Mouse (Mus musculus) granulocyte monocyte progenitor cell, adult 5-6 weeks (primary cell): Measurements from ENCODE around the gene Ankrd13b. TPM values are rescaled to one million over a fixed set of nuclear protein-coding genes. Genes with fewer than 3 reads are reported as not detected.

Experiments
- ATAC-seq: replicated peaks from 2 replicates; pipeline ENCODE4 v1.8.0; 2016; ENCODE audit warnings: mild to moderate bottlenecking, moderate TSS enrichment, inconsistent platforms; ENCODE audit not compliant: poor library complexity, severe bottlenecking
- total RNA-seq, 2 experiments: library from RNA; stranded (forward) in 1 of 2; stranded (reverse) in 1 of 2; fragments of 200-712, 200-1000 nt in 1 of 2; fragments of >200 nt in 1 of 2; fragmentation: Nextera tagmentation in 1 of 2; gene quantifications; 2 replicates each; pipeline ENCODE4 v1.2.3; 2014 to 2017

Gene Ankrd13b
- total RNA-seq, 2 experiments from 2014 or later, result 3.1 to 20.0 TPM

DNA sequence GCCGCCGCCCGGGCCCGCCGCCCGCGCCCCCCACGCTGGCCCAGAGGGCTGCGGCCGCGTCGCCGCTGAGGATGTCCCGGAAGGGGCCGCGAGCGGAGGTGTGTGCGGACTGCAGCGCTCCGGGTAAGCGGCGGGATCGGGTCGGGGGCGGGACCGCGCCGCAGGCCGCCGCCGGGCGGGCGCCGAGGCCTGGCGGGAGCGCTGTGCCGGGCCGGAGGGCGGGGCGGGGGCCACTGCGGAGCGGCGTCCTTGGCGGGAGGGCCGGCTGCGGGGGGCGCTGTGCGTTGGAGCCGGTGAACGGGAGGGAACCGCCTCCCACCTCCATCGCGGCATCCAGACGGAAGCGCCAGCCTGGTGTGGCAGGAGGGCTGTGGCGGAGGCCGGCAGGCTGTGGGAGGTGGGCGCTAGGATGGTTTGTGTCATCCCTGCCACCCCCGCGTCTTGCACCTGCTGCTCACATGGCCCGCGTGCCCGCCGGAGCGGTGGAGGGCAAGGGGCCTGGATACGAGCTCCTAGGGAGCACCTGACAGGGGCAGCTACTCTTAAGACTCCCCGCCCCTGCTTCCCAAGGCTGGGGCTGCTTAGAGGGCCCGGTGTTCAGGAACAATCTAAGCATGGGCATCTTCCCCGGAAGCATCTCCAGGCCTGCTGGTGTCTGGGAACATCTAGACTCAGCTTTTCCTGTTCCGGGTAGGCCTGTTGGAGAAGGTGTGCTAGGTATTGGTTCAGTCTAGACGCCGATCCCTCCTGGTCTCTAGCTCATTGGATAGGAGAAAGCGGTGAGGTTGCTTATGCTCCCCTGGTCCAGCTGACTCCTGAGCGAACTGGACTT lies 4.2 kb upstream of the Ankrd13b start, which contains the start of gene Git1:
Gene Git1, plus strand, starts transcription at position 51 of the 832 bp plus-strand sequence.
- ATAC-seq, result peak; percentile 4; the same call in 1 of the 2 replicates

DNA sequence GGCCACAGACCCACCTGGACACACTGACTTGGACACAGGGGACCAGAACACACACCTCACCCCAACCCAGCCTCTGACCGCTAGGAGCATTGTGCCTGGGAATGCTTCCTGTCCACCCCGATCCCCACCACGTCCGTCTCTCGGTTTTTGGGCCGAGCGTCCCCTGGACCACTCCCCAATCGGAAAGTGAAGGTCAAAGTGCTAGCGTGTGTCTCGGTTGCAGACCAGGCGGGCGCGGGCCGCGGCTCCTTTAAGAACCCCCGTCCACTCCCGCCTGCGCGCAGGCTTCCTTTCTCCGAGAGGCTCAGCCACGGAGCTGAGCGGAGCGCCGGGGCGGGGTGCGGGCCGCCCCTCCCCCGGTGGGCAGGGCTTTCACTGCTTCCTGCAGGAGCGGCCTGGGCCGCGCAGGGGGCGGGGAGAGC lies 3.4 kb upstream of the Ankrd13b start:
- ATAC-seq, result peak; percentile 59

DNA sequence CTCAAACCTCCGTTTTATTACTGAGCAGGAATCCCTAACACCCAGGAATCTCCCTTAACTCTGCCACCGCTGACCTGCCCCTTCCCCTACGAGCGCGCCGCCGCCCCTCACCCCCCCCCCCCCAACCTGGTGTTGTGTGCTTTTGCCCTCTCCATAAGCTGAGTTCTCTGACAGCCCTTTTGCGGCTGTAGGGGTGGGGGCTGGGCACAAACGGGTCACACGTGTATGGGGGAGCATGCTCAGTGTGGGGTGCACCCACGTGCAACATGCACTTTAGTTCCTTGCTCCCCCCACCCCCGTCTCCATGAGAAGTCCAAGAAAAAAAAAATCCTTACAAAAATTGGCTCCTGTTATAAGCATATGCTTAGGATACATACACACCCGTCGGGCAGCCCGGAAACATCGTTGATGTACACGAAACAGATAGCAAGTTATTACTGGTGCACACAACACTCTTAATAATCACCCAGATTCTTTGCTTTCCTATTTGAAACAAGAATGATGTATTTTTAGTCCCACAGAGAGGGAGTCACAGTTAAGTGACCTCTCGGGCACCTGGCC lies 2.9 kb upstream of the Ankrd13b start:
- no peak for ATAC-seq

DNA sequence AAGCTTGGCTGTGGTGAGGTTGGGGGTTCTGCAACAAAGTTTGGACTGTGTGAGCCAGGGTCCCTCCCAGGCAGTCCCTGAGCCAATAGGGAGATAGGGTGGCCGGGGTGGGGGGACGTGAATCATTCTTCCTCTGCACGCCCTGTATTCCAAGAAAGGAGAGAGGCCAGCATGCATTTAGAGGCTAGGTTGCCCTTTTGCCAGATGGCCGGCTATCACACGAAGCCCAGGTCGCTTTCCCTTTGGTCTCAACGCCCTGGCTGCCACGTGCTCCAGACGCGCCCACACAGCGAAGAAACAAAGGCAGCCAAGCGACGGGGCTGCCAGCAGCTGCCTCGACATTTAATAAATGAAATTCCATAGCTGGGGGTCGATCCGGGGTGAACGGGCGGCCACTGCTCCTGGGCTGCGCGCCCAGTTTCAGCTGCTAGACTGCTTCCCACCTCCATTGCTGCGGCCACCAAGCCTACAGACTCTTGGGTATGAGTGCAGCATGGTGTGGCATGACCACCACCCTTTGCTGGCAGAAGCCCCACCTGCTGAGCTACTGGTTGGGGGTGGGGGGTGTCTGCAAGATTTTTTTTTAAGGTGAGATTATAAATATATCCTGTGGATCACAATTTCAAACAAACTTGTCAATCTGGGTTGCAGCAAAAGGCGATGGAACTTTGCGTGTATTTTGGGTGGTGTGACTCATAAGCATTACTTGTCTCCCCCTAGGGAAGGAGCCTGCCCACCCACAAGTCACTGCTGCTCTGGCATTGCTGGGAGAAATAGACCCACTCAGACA lies 2.2 kb upstream of the Ankrd13b start:
- peak; percentile 20 for ATAC-seq

DNA sequence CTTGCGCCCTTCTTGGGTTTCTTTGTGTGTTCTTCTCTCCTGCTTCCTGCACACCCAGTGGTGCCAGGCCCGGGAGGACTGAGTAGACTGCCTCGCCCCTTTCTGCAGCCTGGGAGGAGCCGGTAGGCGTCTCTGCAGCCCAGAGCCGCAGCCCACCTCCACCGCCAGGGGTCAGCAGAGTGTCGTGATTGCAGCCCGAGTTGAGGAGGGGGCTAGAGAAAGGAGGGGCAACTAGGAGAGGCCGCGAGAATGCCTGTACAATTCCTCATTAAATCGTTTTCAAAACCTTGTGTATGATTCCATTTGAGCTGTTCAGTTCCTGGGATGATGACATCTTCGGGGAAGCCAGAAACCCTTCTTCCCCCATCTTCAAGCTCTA lies 1.6 kb upstream of the Ankrd13b start:
- ATAC-seq, result peak; percentile 59

DNA sequence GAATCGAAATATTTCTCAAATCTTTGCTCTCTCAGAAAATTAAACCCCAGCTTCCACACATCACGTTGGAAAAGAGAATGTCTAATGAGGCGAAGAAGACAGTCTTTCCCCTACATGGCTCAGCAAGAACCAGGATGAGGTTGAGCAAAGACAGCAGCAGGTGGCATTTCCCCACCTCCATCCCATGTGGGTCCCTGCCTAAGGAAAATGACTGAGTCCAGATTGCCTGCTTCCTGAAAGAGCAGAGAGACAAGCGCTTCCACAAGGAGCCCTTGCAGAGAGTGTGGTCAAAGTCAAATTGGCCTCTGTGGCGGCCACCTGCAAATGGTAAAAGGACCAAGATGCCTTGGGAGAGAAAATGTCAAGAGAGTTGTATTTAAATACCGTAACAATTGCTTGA lies 973 bp upstream of the Ankrd13b start:
- no peak for ATAC-seq

DNA sequence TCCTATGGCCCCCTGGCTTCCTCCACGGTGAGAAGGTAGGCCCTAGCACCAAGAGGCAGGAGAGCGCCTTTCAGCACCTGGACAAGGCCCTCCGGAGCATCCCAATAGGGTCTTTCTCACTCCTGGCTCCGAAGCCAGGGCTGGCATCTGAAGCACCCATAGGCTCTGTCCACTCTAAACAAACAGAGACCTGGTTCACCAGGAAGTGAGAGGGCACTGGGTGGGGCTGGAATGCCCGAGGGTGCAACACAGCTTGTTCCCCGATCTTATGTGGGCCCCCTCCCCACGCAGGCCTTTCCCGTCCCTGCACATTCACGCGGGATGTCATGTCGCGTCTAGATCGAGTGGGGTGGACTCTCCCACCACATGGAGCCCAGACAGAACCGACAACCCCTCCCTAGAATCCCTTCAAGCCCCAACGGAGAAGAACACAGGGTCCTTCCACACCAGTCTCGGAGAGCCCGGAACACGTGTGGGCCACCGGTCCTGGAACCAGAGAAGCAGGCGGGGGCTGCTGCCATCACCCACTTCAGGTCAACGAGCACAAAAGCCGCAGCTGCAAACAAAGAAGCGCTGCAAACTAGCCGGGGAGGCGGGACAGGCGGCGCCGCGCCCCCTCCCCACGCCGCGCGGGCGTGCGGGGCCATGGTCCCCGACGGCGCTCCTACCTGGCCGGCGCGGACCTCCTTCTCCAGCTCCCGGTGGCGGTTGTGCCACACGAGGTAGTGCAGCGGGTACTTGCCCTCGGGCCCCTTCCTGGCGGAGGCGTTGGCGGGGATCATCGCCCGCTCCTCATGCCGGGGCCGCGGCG lies 502 bp downstream of the Ankrd13b start:
- ATAC-seq, result no peak

DNA sequence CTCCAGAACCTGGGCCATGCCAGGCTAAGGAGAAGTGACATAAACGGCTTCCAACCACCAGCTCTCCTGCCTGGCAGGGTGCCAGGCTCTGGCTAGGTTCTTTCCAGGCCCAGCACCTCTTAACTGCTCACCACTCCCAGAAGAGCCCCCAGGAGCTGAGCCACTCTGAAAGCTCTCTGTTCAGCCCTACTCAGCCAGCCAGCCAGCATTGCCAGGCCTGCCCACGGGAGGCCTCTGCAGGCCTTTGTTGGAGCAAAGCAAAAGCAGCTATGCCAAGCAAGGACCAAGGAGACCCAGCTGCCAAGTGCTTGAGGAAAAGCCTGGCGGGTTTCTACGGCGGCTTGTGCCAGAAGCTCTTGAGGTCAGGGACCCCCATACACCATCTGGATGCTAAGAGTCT lies 2.7 kb downstream of the Ankrd13b start:
- no peak for ATAC-seq

DNA sequence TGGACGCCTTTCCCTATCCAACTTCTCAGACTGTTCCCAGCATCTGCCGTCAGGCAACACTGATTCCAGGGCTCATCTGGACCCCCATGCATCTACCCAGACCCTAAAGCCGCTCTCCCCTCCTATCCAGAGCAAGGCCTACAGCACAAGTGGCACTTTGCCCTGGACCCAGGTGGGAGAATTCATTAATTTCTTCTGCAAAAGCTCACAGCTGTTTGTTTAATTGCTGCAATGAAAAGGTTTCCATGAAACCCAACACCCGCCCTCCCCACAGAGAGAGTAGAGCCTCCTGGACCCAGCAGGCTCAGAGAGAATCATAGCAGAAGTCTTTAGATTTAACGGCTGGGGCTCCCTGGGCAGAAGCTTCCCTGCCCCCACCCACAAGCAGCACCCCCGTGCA lies 4.2 kb downstream of the Ankrd13b start:
- no peak for ATAC-seq

DNA sequence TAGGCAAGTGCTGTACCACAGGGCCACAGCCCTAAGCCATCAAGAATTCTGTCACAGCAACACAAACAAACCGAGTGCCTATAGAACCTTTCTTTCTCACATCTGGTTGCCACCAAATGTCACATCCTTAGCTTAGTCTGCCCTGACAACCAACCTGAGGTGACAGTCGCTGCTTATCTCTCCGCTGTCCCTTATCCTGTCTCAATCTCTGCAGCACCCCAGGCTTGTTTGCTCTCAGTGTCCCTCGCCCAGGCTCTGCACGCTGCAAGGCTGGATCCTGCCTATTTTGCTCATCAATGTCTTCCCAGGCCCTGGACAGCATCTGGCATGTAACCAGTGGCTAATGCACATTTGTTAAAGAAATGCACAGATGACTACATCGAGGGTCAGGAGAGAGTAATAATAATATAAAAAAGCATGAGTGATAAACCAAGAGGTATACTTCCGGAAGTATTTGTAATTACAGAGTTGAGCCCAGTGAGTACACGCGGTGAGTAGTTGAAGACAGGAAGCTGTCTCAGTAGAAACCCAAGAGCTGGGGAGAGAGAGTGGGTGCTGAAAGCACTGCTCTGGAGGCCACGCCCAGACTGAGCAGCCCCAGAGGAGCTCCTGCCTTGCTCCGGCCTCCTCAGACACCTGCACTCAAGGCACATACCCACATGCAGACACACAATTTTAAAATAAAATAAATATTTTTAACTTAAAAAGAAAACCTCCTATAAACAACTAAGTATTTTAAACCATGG lies 5.8 kb downstream of the Ankrd13b start:
- ATAC-seq, result peak; percentile 62

DNA sequence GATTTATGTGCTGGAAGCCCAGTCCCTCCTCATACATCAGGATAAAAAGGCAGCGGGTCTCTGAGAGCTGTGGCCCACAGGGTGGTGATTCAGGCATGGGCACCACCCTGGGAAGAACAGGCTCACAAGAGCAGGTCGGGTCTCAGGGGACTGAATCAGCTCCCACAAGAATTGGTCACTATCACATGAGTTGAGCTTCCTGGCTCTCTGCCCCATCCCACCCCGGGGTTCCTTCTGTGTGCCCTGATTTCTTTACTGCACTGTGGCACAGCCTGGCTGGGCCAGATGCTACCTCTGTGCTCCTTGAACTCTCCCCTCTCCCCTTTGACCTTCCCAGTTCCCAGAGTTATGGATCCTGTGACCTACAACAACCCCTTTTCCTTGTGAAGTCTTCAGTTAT lies 6.4 kb downstream of the Ankrd13b start:
- no peak for ATAC-seq

DNA sequence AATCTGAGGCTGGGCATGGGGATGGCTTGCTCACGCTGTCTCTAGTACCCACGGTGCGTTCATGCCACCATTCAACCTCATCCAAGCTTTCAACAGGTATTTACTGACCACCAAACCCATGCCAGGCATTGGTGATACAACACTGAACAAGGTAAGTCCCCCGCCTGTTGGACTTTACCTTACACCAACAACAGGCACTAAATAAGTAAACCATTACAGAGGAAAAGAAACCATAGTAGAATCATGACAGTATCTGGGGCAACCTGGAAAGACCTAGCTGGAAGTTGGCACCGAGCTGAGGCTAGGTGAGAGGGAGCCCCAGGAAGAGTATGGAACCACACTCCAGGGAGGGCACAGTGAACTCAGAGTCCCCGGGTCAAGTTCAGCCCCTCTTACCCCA lies 12.6 kb downstream of the Ankrd13b start:
- no peak for ATAC-seq

DNA sequence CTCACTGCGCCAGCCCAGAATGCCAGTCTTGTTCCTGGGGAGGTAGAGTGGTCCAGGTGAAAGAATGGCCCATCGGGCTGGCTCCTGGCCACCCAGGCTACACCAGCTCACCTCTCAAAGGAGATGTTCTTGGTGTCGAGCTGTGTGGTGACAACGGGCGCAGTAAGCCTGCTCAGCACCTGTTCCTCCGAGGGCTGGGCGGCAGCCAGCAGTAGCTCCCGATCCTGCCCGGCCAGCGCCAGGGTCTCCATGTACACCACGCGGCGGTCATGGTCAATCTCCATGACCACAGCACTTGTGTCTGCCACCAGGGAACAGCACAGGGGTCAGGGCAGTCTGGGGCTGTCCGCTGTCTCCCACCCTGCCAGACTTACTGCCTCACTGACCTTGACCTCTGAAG lies 13.3 kb downstream of the Ankrd13b start:
- no peak for ATAC-seq

DNA sequence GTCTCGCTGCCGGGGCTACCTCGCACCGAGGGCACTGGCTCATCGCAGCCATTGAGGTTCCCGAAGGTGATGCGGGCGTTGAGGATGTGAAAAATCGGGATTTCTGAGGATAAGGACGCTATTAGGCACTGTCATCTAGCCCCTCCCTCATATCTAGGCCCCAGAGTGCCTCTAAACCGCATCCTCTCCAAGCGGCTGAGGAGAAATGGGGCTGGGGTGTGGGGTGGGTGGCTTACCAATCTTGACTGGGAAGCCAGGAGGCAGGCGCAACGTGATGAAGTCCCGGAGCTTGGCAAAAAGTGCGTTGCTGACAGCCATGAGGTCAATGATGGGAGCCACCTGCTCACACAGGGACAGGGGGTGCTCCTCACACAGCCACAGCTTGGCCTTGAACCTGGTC lies 16.7 kb downstream of the Ankrd13b start:
- ATAC-seq, result no peak

DNA sequence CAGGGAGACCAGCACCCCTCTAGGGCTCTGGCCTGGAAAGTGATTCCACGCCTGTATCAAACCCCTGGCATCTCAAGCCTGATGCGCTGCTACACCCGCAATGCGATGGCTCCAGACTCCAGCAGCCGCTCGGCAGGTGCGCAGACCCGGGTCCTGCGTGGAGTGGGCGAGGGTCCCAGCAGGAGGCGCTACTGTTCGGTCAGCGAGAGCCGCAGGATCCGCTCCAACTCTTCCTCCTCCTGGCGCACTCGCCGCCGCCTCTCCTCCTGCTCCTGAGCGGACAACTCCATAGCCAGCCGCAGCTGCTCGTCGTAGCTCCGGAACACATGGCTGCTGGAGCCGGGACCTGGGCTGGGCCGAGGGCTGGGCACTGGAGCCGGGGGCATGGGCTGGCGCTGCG lies 18.1 kb downstream of the Ankrd13b start:
- no peak for ATAC-seq

DNA sequence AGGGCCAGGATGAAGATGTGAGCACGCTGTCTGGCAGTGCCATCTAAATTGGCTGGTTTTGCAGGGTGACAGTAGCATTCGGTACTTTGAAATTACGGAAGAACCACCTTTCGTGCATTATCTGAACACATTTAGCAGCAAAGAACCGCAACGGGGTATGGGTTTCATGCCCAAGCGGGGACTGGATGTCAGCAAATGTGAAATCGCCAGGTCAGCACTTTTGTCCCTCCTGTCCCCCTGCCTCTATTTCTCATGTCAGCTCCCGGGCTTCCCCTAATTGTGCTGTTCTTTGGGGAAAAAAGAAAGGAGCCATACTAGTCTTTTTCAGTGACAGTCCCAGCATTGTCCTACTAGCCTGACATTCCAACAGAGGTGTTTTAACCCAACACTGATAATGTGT lies 21.1 kb downstream of the Ankrd13b start:
- no peak for ATAC-seq

DNA sequence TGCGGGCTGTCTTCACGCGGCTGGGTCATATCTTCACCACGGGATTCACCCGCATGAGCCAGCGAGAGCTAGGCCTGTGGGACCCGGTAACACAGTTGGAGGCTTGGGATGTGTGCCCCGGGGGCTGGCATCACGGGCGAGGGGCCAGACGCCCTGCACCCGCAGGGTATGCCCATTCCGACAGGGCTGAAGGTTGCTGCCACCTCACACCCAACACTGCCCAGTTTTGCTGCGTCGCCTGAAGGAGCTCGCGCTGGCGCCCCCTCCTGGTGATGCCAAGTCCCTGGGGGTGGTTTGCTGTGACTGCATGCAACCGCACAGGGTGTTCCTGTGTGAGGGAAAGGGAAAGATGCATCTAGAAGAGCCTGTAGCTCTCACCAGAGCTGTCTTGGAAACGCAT lies 21.7 kb downstream of the Ankrd13b start:
- ATAC-seq, result peak; percentile 71

DNA sequence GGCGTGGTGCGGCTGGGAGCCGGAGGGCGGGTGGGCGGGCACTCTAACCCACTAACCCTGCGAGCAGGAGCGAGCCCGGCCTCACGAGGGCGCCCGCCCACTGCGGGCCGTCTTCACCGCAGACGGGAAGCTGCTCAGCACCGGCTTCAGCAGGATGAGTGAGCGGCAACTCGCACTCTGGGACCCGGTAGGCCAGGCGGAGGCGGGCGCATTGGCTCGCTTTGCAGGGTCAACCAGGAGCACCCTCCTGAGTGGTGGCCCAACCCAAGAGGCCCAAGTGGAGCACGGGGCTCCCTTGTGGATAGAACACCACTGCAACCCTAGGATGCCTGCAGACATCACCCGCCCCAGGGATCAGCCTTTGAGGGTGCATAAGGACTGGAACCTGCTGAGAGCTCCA lies 22.3 kb downstream of the Ankrd13b start:
- peak; percentile 79 for ATAC-seq

DNA sequence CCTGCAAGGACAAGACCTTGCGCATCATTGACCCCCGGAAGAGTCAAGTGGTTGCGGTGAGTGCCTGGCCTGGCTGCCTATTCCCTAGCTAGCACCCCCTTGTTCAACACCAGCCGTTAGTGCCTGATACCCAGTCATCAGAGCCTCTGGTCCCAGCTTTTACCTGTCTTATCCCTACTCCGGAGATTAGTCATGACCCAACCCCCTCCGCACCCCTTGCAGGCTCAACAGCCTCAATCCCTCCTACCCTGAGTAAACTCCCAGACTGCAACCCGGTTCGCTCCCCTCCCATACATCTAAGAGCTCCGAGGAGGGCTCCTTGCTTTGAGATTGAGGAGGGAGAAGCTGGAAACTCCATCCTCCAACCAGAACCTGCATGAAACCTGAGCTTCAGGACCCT lies 22.9 kb downstream of the Ankrd13b start:
- ATAC-seq, result no peak

DNA sequence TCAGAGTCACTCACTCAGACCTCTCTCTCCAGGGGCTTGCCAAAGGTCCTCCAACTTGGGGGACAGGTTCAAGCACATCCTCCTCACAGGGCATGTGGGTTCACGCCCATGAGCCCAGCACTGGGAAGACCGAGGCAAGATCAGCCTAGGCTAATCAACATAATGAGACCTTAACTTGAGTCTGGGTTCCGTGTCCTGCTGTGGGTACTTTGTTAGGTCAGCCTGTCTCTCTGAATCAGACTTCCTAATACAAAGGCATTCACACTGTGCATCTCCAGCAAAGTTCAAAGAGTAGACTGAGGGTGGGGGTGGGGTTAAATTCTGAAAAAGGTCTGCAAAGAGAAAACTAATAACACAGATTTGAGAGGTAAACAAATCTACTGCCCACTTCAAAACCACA lies 24.4 kb downstream of the Ankrd13b start:
- ATAC-seq, result no peak
